In the genomic region with DNA sequence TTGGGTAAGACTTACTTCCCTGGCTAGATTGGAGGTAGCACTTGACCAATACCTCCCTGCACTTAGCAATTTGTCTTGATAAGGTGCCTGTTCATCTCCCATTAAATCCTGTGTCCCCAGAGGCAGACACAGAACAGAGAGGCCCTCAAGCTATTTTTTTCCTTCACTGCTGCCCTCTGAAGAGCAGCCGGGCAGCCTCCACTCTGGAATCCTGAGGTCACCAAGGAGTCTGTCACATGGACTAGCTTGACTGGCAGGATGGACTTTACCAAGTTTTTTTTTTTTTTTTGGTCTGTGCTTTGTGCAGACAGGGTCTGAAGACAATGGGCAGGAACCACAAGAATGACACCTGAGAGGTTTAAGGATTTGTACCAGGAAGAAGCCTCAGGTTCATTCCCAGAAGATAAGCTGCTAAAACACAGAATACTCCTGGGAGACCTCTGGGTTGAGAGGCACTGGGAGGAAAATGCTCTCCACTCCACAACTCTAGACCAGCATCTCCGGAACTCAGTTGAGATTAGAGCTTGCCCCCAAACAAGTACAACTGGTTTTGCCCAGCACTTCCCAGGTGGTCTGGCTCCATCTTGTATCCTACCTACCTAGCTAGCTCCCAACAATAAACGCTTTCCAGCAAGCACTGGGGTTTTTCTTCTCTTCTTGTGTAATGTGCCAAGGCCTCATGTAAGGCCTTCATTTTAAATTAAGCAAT, we compare ENCODE assay signal across 8 mouse cellular contexts. TPM values are rescaled to one million over a fixed set of nuclear protein-coding genes. Genes with fewer than 3 reads are reported as not detected.
A peak's percentile ranks its signal among the peaks of the same experiment; 100 is the strongest.
DNase-seq lines count a peak whose midpoint lies in the region; ATAC-seq and TF ChIP-seq lines count a peak whose summit lies in the region.

No protein-coding gene starts in this region.

- H3K27me3 ChIP-seq in heart, embryonic 14.5 days (ENCODE audit: control insufficient read depth, insufficient read depth, low read length): no peaks in the 10 kb centered on the region
- no peaks in the 10 kb centered on the region for H3K27me3 ChIP-seq in hindbrain, embryonic 15.5 days
- no peaks in the 10 kb centered on the region for H3K27me3 ChIP-seq in midbrain, embryonic 13.5 days

- H3K9me3 ChIP-seq in heart, embryonic 14.5 days (ENCODE audit: control insufficient read depth, low read length): no peaks in the 10 kb centered on the region
- H3K9me3 ChIP-seq in hindbrain, embryonic 15.5 days: no peaks in the 10 kb centered on the region
- H3K9me3 ChIP-seq in midbrain, embryonic 13.5 days: no peaks in the 10 kb centered on the region

- TF ChIP-seq POLR2A in bone marrow, adult 2 months (IDR thresholded peaks at IDR 0.05; ENCODE audit: borderline replicate concordance, control insufficient read depth, low read depth, low read length): no peak

- ATAC-seq in heart, embryonic 14.5 days (ENCODE audit: insufficient number of reproducible peaks, insufficient read depth, low FRiP score, low read depth): no peak
- no peak for ATAC-seq in hindbrain, embryonic 15.5 days (ENCODE audit: low FRiP score, low read depth)
- no peak for ATAC-seq in midbrain, embryonic 13.5 days
- ATAC-seq in CD4-positive, CD25-positive, alpha-beta regulatory T cell, adult 4 months: no peak

- WGBS in heart, embryonic 14.5 days: 6% methylated on average over 3 of the region's 3 CpGs
- 60% methylated on average over 3 of the region's 3 CpGs for WGBS in bone marrow, adult 2 months
- WGBS in hindbrain, embryonic 15.5 days: 40% methylated on average over 3 of the region's 3 CpGs
- 33% methylated on average over 3 of the region's 3 CpGs for WGBS in midbrain, embryonic 13.5 days

- peak overlapping the region; percentile 92 for H3K4me2 ChIP-seq in heart, embryonic 14.5 days (ENCODE audit: low read length)
- peak overlapping the region; percentile 79 for H3K4me2 ChIP-seq in hindbrain, embryonic 15.5 days
- H3K4me2 ChIP-seq in midbrain, embryonic 13.5 days (replicated peaks): peak overlapping the region; percentile 91

- TF ChIP-seq CTCF in bone marrow, adult 2 months (IDR thresholded peaks at IDR 0.05; ENCODE audit: control insufficient read depth, insufficient read depth, low read length): no peak

- peaks cover 4% of the 10 kb centered on the region; the same call in 1 of the 2 replicates for H3K36me3 ChIP-seq in heart, embryonic 14.5 days (ENCODE audit: control insufficient read depth, insufficient read depth, low read length)
- H3K36me3 ChIP-seq in hindbrain, embryonic 15.5 days: no peaks in the 10 kb centered on the region
- no peaks in the 10 kb centered on the region for H3K36me3 ChIP-seq in midbrain, embryonic 13.5 days

- peaks cover 13 to 15% of the 10 kb centered on the region in 2 experiments for H3K4me1 ChIP-seq in heart, embryonic 14.5 days (ENCODE audit: control insufficient read depth in 2 of 2, insufficient read depth in 2 of 2, low read length in 2 of 2)
- no peaks in the 10 kb centered on the region; the same call in 1 of the 2 replicates for H3K4me1 ChIP-seq in bone marrow, adult 2 months (ENCODE audit: control insufficient read depth, insufficient read depth, low read length)
- H3K4me1 ChIP-seq in hindbrain, embryonic 15.5 days (replicated peaks): peaks cover 21% of the 10 kb centered on the region
- H3K4me1 ChIP-seq in midbrain, embryonic 13.5 days (replicated peaks): peaks cover 31% of the 10 kb centered on the region

- no peak for DNase-seq in heart, adult 11 months
- no peak for DNase-seq in left cerebral cortex, postnatal 10 days (ENCODE audit: extremely low spot score in 1 of 2, low spot score in 2 of 2)
- DNase-seq in frontal cortex, postnatal 36 days (ENCODE audit: low spot score in 2 of 2): no peak

- H3K9ac ChIP-seq in heart, embryonic 14.5 days (ENCODE audit: low read length): peak overlapping the region; percentile 77
- peak overlapping the region; percentile 68 for H3K9ac ChIP-seq in hindbrain, embryonic 15.5 days
- peak overlapping the region; percentile 77 for H3K9ac ChIP-seq in midbrain, embryonic 13.5 days (replicated peaks)

- peak overlapping the region in 1 of 2 experiments; percentile 83; a peak in 2 of 4 replicates for H3K27ac ChIP-seq in heart, embryonic 14.5 days (replicated peaks in 1 of 2; ENCODE audit: control insufficient read depth in 1 of 2, insufficient read depth in 1 of 2, low read depth in 2 of 2, low read length in 2 of 2)
- H3K27ac ChIP-seq in bone marrow, adult 2 months (ENCODE audit: control insufficient read depth, insufficient read depth, low read depth, low read length, poor library complexity): no peak overlapping the region
- H3K27ac ChIP-seq in hindbrain, embryonic 15.5 days (replicated peaks): peak overlapping the region; percentile 69
- peak overlapping the region; percentile 79; the same call in 1 of the 2 replicates for H3K27ac ChIP-seq in midbrain, embryonic 13.5 days

- peak overlapping the region; percentile 78 to 83 for H3K4me3 ChIP-seq in heart, embryonic 14.5 days (ENCODE audit: control insufficient read depth in 1 of 2, insufficient read depth in 1 of 2, low read depth in 1 of 2, low read length in 2 of 2)
- peak overlapping the region; percentile 89 for H3K4me3 ChIP-seq in bone marrow, adult 2 months (replicated peaks; ENCODE audit: control insufficient read depth, low read depth, low read length)
- peak overlapping the region; percentile 66 for H3K4me3 ChIP-seq in hindbrain, embryonic 15.5 days
- H3K4me3 ChIP-seq in midbrain, embryonic 13.5 days (replicated peaks): peak overlapping the region; percentile 79

- intact Hi-C loops in left cerebral cortex, postnatal 10 days (cut with DNase I): no loop called here

RNA-seq across cellular contexts. Expression of gene Atox1, which starts 1.0 kb away (rescaled TPM):
- 311 and 354 TPM in 2 replicates for polyA plus RNA-seq in heart, embryonic 14.5 days (2014; fragmentation: Nextera tagmentation; extraction: Ambion mirVana)
- polyA plus RNA-seq in bone marrow, adult 2 months (2011; ENCODE audit: insufficient read depth, insufficient read length, low replicate concordance, missing spikeins): 75.4 and 128 TPM in 2 replicates
- polyA plus RNA-seq in hindbrain, embryonic 15.5 days (2015; fragmentation: Nextera tagmentation; extraction: Ambion mirVana): 275 and 278 TPM in 2 replicates
- polyA plus RNA-seq in midbrain, embryonic 13.5 days (2015; fragmentation: Nextera tagmentation; extraction: Ambion mirVana): 258 and 274 TPM in 2 replicates
- total RNA-seq in left cerebral cortex, postnatal 10 days (2021): 100 to 1,000 TPM; 145 TPM
- 100 to 1,000 TPM; 157 to 199 TPM for polyA plus RNA-seq in CD4-positive, CD25-positive, alpha-beta regulatory T cell, adult 4 months (2017; shearing (Covaris generic))

RNA-seq across cellular contexts. Expression of gene G3bp1, which starts 9.5 kb away (rescaled TPM):
- polyA plus RNA-seq in heart, embryonic 14.5 days (2014; fragmentation: Nextera tagmentation; extraction: Ambion mirVana): 103 and 104 TPM in 2 replicates
- 29.5 and 38.1 TPM in 2 replicates for polyA plus RNA-seq in bone marrow, adult 2 months (2011; ENCODE audit: insufficient read depth, insufficient read length, low replicate concordance, missing spikeins)
- 100 TPM in 2 replicates for polyA plus RNA-seq in hindbrain, embryonic 15.5 days (2015; fragmentation: Nextera tagmentation; extraction: Ambion mirVana)
- polyA plus RNA-seq in midbrain, embryonic 13.5 days (2015; fragmentation: Nextera tagmentation; extraction: Ambion mirVana): 145 and 147 TPM in 2 replicates
- 10 to 100 TPM; 41.5 to 41.6 TPM for total RNA-seq in left cerebral cortex, postnatal 10 days (2021)
- 10 to 100 TPM; 61.1 to 74.7 TPM for polyA plus RNA-seq in CD4-positive, CD25-positive, alpha-beta regulatory T cell, adult 4 months (2017; shearing (Covaris generic))

RNA-seq across cellular contexts. Expression of gene Sparc, which starts 37.0 kb away (rescaled TPM):
- polyA plus RNA-seq in heart, embryonic 14.5 days (2014; fragmentation: Nextera tagmentation; extraction: Ambion mirVana): 1,748 and 1,849 TPM in 2 replicates
- 79.8 and 90.9 TPM in 2 replicates for polyA plus RNA-seq in bone marrow, adult 2 months (2011; ENCODE audit: insufficient read depth, insufficient read length, low replicate concordance, missing spikeins)
- 578 and 599 TPM in 2 replicates for polyA plus RNA-seq in hindbrain, embryonic 15.5 days (2015; fragmentation: Nextera tagmentation; extraction: Ambion mirVana)
- 374 and 417 TPM in 2 replicates for polyA plus RNA-seq in midbrain, embryonic 13.5 days (2015; fragmentation: Nextera tagmentation; extraction: Ambion mirVana)
- total RNA-seq in left cerebral cortex, postnatal 10 days (2021): 100 to 1,000 TPM; 309 to 333 TPM
- polyA plus RNA-seq in CD4-positive, CD25-positive, alpha-beta regulatory T cell, adult 4 months (2017; shearing (Covaris generic)): under 1 TPM in 1 of 2 experiments, not detected in 1; 0.28 TPM

Comparison
In these comparisons a context has a peak if more than half of its experiments do, and no peak if none do; other contexts are left out.
1. RNA of gene Sparc, which starts 37.0 kb away (polyA plus RNA-seq): 1,748 to 1,849 TPM in heart, embryonic 14.5 days, 578 to 599 TPM in hindbrain, embryonic 15.5 days, 374 to 417 TPM in midbrain, embryonic 13.5 days and 79.8 to 90.9 TPM in bone marrow, adult 2 months; 0.28 TPM in CD4-positive, CD25-positive, alpha-beta regulatory T cell, adult 4 months; every median in the first group is over 10 times any median in the second.
2. Peak in every context shown above with its lines, with median percentiles within 50 percentile points of each other: H3K4me2 ChIP-seq, H3K4me3 ChIP-seq and H3K9ac ChIP-seq.